Mouse (Mus musculus) liver, adult 2 months (tissue): ENCODE results near the gene Fam53b.

Source experiments
- CTCF ChIP-seq: fragments of 200-500 bp; IDR thresholded peaks from 2 replicates; pipeline ENCODE4 v1.5.1; 2011; ENCODE audit warnings: low read depth, low read length, control low read depth
- POLR2A ChIP-seq: fragments of 200-500 bp; IDR thresholded peaks from 2 replicates; pipeline ENCODE4 v1.6.1; 2011; ENCODE audit warnings: low read length, control low read depth; ENCODE audit not compliant: insufficient read depth; ENCODE audit errors: extremely low read depth

DNA sequence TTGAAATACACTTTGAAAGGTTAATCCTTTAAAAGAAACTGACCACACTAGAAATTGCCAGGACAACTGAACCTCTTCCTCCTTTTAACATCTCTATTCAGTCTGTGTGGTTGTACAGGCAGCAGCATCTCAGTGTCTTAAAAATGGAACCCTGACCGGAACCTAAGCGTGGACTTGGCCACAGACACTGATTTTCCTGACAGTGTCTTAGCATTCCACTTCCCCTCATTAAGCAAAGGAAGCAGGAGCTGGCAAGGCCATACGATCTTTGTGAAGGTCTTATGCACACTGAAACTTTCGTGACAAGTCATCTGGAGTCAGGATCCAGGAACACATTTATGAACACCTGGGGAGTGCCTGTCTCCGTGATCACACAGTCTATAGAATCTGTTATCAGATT, 29.6 kb downstream of the Fam53b start:
- no peak for TF ChIP-seq CTCF
- no peak for TF ChIP-seq POLR2A
